Mouse (Mus musculus) embryonic stem cell, embryonic (primary cell): Measurements from ENCODE around the gene Isoc2b.

Experiments used
- CTCF ChIA-PET, 4 experiments: fragments of 300-600 bp in 2 of 4; fragments of 350-600 bp in 2 of 4; sonication (Branson Sonifier 250); formaldehyde crosslinking; loops; one replicate each; lab custom pipeline; 2022; ENCODE audit warnings: inconsistent platforms in 2 of 4; lab: Charles Lee
- POLR2A ChIA-PET, 4 experiments: fragments of 300-600 bp in 2 of 4; fragments of 350-600 bp in 2 of 4; sonication (Branson Sonifier 250); formaldehyde crosslinking; loops; one replicate each; lab custom pipeline; 2022; ENCODE audit warnings: antibody characterized with exemption in 4 of 4, inconsistent platforms in 1 of 4; lab: Charles Lee

The Isoc2b gene

GRCm38 (mm10) chr7:4870133-4870532 lies at the start of gene Isoc2b:
Isoc2b (minus strand) TSS chr7:4870258.
- POLR2A ChIA-PET, result interaction anchor here (0.5 to 9.3 kb wide), 30 partner anchors 10 to 153 kb away, joined by 3 to 124 read pairs (median 4); partner anchors contain the start of genes Ube2s (in 3 of the 4), Cox6b2 (in 2 of the 4), Rpl28 (in 2 of the 4) and Kmt5c (in 1 of the 4)
- CTCF ChIA-PET, result interaction anchor here in 3 of 4 experiments (0.7 to 1.4 kb wide), 8 partner anchors 10 to 392 kb away, joined by 3 to 5 read pairs (median 3); no protein-coding TSS in a partner anchor

DNA sequence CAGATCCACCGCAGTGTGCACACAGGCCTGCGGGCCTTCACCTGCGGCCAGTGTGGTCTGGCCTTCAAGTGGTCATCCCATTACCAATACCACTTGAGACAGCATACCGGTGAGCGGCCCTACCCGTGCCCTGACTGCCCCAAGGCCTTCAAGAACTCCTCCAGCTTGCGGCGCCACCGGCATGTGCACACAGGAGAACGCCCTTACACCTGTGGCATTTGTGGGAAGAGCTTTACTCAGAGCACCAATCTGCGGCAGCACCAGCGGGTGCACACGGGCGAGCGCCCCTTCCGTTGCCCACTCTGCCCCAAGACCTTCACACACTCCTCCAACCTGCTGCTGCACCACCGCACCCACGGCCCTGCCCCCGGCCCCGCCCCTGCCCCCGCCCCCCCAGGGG lies 49.0 kb upstream of the Isoc2b start:
- POLR2A ChIA-PET, result interaction anchor here (0.6 to 15.6 kb wide), 27 partner anchors 8 to 1338 kb away, joined by 3 to 118 read pairs (median 4); partner anchors contain the start of genes Rpl28 (in 2 of the 4), Tmem238 (in 2 of the 4), Ube2s (in 2 of the 4) and Cox6b2 (in 1 of the 4)
- CTCF ChIA-PET, result interaction anchor here (0.6 to 1.7 kb wide), 8 partner anchors 14 to 411 kb away, joined by 3 to 6 read pairs (median 3); no protein-coding TSS in a partner anchor

GRCm38 (mm10) chr7:4918681-4919080 lies 48.6 kb upstream of the Isoc2b start:
- CTCF ChIA-PET, result interaction anchor here (0.6 to 1.7 kb wide), 4 partner anchors 16 to 22 kb away, joined by 3 to 4 read pairs (median 3); no protein-coding TSS in a partner anchor
- POLR2A ChIA-PET, result interaction anchor here in 3 of 4 experiments (0.6 to 15.6 kb wide), 15 partner anchors 8 to 1273 kb away, joined by 3 to 118 read pairs (median 5); partner anchors contain the start of genes Fiz1 (in 2 of the 3), Ube2s (in 2 of the 3), Zfp524 (in 2 of the 3) and Gm44973 (in 1 of the 3)

DNA sequence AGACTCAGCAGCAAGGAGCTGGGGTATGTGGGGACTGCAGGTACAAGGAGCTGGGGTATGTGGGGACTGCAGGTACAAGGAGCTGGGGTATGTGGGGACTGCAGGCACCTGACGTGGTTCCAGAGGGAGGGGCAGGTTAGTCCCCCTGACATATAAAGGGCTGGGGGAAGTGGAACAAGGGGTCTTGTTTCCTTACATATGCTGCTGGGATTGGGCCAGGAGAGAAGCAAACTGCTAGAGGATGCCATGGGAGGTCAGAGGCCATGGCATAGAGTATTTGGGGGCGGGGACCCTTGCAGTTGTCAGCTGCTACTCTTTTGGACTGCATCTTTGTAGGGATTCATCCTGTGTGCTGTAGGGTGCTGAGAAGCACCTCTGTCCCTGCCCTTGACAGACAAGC lies 47.4 kb upstream of the Isoc2b start:
- ChIA-PET CTCF (interaction anchor here in 1 of 4 experiments (0.6 kb wide), 1 partner anchor 17 kb away, joined by 3 read pairs; no protein-coding TSS in a partner anchor), POLR2A (interaction anchor here in 3 of 4 experiments (0.8 to 15.6 kb wide), 6 partner anchors 9 to 165 kb away, joined by 3 to 118 read pairs (median 3); partner anchors contain the start of genes Cox6b2 (in 1 of the 3), Rpl28 (in 1 of the 3) and Ube2s (in 1 of the 3))

DNA sequence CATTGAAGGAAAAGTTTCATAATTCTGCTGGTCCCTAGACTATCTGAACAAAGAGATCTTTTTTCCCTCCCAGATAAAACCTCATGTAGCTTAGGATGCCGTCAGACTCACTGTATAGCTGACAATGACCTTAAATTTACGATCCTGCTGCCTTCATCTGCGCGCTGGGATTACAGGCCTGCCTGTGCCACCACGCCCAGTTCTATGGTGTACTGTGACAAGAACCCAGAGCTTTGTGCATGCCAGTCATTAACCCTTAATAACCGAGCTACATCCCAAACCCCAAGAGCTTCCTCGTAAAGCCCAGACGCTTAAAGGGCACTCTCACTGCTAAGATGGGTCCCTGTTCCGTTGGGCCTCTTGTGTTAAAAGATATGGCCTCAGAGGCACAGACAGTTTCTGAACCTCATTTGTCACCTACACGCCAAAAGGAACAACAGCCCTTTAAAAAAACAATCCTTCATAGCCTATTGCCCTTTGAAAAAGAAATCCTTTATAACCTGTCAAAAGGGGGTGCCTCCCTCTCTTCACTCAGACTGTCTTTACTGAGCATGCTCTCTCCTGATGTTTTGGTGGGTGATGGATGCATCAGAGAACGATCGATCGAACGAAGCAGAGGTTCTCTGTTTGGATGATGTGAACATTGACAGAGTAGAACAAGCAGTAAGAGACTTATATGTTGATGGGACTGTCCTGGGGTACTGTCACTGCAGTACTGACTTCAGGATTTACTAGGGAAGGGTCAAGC lies 45.8 kb upstream of the Isoc2b start:
- ChIA-PET POLR2A (interaction anchor here (0.5 to 15.6 kb wide), 59 partner anchors 8 to 1223 kb away, joined by 3 to 130 read pairs (median 5); partner anchors contain the start of genes Fiz1 (in 3 of the 4), Gm44973 (in 3 of the 4), Shisa7 (in 3 of the 4) and Ube2s (in 3 of the 4)), CTCF (interaction anchor here in 3 of 4 experiments (0.7 to 1.7 kb wide), 6 partner anchors 15 to 25 kb away, joined by 3 to 6 read pairs (median 4); no protein-coding TSS in a partner anchor)

- CTCF ChIA-PET, result interaction anchor here in 3 of 4 experiments (0.7 to 1.7 kb wide), 7 partner anchors 14 to 188 kb away, joined by 3 to 6 read pairs (median 3); no protein-coding TSS in a partner anchor
- POLR2A ChIA-PET, result interaction anchor here (0.5 to 15.6 kb wide), 71 partner anchors 8 to 1222 kb away, joined by 3 to 130 read pairs (median 4); partner anchors contain the start of genes Cox6b2 (in 3 of the 4), Fiz1 (in 3 of the 4), Gm44973 (in 3 of the 4) and Shisa7 (in 3 of the 4)
These were observed 45.1 kb upstream of the Isoc2b start, which contains the start of gene Zfp628 for GRCm38 (mm10) chr7:4915007-4915665. Zfp628 (plus strand) TSS chr7:4915217.

DNA sequence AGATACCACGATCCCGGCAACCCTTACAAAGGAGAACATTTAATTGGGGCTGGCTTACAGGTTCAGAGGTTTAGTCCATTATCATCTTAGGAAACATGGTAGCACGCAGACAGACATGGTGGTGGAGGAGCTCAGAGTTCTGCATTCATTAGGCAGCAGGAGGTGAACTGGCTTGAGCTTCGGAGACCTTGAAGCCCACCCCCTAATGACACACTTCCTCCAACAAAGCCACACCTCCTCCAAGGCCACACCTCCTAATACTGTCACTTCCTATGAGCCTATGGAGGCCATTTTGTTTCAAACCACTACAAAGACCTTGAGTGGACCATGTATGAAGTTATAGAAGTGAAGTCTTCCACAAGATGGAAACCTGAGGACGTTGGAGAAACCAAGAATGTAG lies 42.2 kb upstream of the Isoc2b start:
- ChIA-PET CTCF (interaction anchor here (0.6 to 3.0 kb wide), 47 partner anchors 9 to 1745 kb away, joined by 3 to 63 read pairs (median 6); partner anchors contain the start of genes Isoc2a (in 2 of the 4), Ssc5d (in 2 of the 4), Cox6b2 (in 1 of the 4) and Dnaaf3 (in 1 of the 4)), POLR2A (interaction anchor here (0.5 to 8.8 kb wide), 109 partner anchors 8 to 1523 kb away, joined by 3 to 130 read pairs (median 6); partner anchors contain the start of genes Cox6b2 (in 4 of the 4), Hspbp1 (in 3 of the 4), Isoc2a (in 3 of the 4) and Nat14 (in 3 of the 4))

- ChIA-PET POLR2A (interaction anchor here (0.5 to 8.8 kb wide), 122 partner anchors 9 to 1524 kb away, joined by 3 to 130 read pairs (median 5); partner anchors contain the start of genes Cox6b2 (in 4 of the 4), Hspbp1 (in 4 of the 4), Isoc2a (in 3 of the 4) and Nat14 (in 3 of the 4)), CTCF (interaction anchor here (0.6 to 3.0 kb wide), 60 partner anchors 9 to 380 kb away, joined by 3 to 63 read pairs (median 5); partner anchors contain the start of genes Nat14 (in 2 of the 4), Sbk2 (in 2 of the 4), Cox6b2 (in 1 of the 4) and Dnaaf3 (in 1 of the 4))
These were observed 41.5 kb upstream of the Isoc2b start for GRCm38 (mm10) chr7:4911561-4911960.

DNA sequence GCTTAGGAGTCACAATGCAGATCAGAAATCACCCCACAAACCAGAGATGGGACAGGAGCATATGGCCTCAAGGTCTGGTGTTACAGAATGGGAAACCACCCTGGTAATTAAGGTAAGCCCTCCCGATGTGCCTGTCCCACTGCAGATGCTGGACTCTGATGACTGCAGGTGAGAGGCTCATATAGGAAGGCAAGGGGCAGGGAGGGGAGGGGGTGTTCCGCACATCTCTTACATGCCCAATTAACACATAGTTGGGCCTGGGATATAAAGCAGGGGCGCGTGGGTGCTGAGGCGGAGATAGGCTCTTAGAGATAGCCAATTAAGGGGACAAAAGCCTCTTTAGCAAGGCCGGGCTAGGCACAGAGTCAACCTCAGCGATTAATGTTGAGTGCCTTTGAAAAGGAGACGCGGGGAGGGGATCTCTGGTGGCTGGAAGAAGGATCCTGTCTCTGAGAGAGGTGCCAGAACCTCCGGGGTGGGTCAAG lies 36.5 kb upstream of the Isoc2b start, which contains the start of gene Gm36210:
Gene Gm36210, minus strand, starts transcription at position 51 of the 485 bp plus-strand sequence.
- ChIA-PET POLR2A (interaction anchor here in 2 of 4 experiments (1.3 to 11.3 kb wide), 4 partner anchors 5 to 97 kb away, joined by 4 to 159 read pairs (median 68); partner anchors contain the start of genes Isoc2a (in 1 of the 2), Ube2s (in 1 of the 2) and Zfp628 (in 1 of the 2)), CTCF (no interaction called here)

DNA sequence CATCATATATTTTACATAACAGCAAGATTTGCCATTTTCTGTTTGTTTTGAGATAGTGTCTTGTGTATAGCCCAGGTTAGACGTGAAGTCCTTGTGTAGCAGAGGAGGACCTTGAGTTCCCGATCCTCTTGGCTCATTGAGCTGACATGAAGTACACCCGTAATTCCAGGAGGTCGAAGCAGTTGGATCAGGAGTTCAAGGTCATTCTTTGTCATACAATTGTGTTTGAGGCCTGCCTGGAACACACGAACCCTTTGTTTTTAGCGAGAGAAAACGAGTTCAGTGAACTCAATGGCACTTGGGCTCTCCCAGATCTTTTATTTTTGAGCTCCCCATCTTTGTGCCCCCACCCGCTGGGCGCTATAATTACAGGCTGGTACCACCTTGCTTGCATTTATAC lies 32.3 kb upstream of the Isoc2b start:
- ChIA-PET POLR2A (interaction anchor here (0.5 to 11.3 kb wide), 59 partner anchors 8 to 376 kb away, joined by 3 to 159 read pairs (median 5); partner anchors contain the start of genes Ube2s (in 3 of the 4), Zfp628 (in 3 of the 4), Cox6b2 (in 2 of the 4) and Isoc2a (in 2 of the 4)), CTCF (interaction anchor here (0.6 to 4.9 kb wide), 18 partner anchors 9 to 370 kb away, joined by 3 to 63 read pairs (median 5); partner anchors contain the start of genes Cox6b2 (in 1 of the 4), Dnaaf3 (in 1 of the 4), Isoc2a (in 1 of the 4) and Isoc2b (in 1 of the 4))

GRCm38 (mm10) chr7:4901171-4901570 lies 31.1 kb upstream of the Isoc2b start:
- POLR2A ChIA-PET, result interaction anchor here (0.5 to 11.3 kb wide), 82 partner anchors 9 to 1358 kb away, joined by 3 to 159 read pairs (median 4); partner anchors contain the start of genes Ube2s (in 4 of the 4), Cox6b2 (in 3 of the 4), Isoc2a (in 3 of the 4) and Rpl28 (in 3 of the 4)
- CTCF ChIA-PET, result interaction anchor here (0.5 to 4.9 kb wide), 48 partner anchors 9 to 1723 kb away, joined by 3 to 63 read pairs (median 4); partner anchors contain the start of genes Isoc2a (in 3 of the 4), Isoc2b (in 2 of the 4), Cox6b2 (in 1 of the 4) and Gm44973 (in 1 of the 4)

- ChIA-PET CTCF (interaction anchor here (0.6 to 4.9 kb wide), 49 partner anchors 8 to 1598 kb away, joined by 3 to 63 read pairs (median 4); partner anchors contain the start of genes Isoc2a (in 3 of the 4), Isoc2b (in 2 of the 4), Cox6b2 (in 1 of the 4) and Rpl28 (in 1 of the 4)), POLR2A (interaction anchor here (0.6 to 11.3 kb wide), 86 partner anchors 9 to 1272 kb away, joined by 3 to 159 read pairs (median 4); partner anchors contain the start of genes Ube2s (in 4 of the 4), Cox6b2 (in 3 of the 4), Isoc2a (in 3 of the 4) and Isoc2b (in 3 of the 4))
These were observed 30.4 kb upstream of the Isoc2b start for GRCm38 (mm10) chr7:4900523-4900851.

GRCm38 (mm10) chr7:4899649-4900522 lies 29.8 kb upstream of the Isoc2b start:
- POLR2A ChIA-PET, result interaction anchor here (0.6 to 11.3 kb wide), 74 partner anchors 8 to 1272 kb away, joined by 3 to 159 read pairs (median 4); partner anchors contain the start of genes Ube2s (in 4 of the 4), Cox6b2 (in 3 of the 4), Isoc2a (in 3 of the 4) and Isoc2b (in 3 of the 4)

More at GRCm38 (mm10) chr7:4899649-4900522, 29.8 kb upstream of the Isoc2b start:
- CTCF ChIA-PET, result interaction anchor here (0.6 to 4.9 kb wide), 36 partner anchors 11 to 1295 kb away, joined by 3 to 63 read pairs (median 4); partner anchors contain the start of genes Isoc2b (in 2 of the 4), Isoc2a (in 1 of the 4), Rpl28 (in 1 of the 4) and Tnni3 (in 1 of the 4)
